Mouse (Mus musculus) hindbrain, embryonic 14.5 days (tissue): ENCODE results near the gene Ptger4. TPM values are rescaled to one million over a fixed set of nuclear protein-coding genes. Genes with fewer than 3 reads are reported as not detected.
"Not testable (repeated sequence)": the region's sequence is repeated elsewhere in the genome, so short reads cannot be mapped to it uniquely, and the experiment has no call there.

ENCODE experiments used
- ATAC-seq: fragments of 200-750 bp; cut with Nextera tagmentation; 2 replicates; pipeline ENCODE4 v1.8.0; 2017; ENCODE audit warnings: moderate number of reproducible peaks, mild to moderate bottlenecking, moderate TSS enrichment, moderate library complexity; ENCODE audit not compliant: low FRiP score
- DNase-seq: peaks from one replicate; pipeline ENCODE4 v3.0.0-alpha.2; 2015; ENCODE audit warnings: low spot score
- H3K27ac ChIP-seq: fragments of 300-500 bp; sonication (generic); 2 replicates; pipeline ENCODE4 v1.5.1; 2014; ENCODE audit warnings: mild to moderate bottlenecking, moderate library complexity
- H3K27me3 ChIP-seq: fragments of 300-500 bp; sonication (generic); 2 replicates; pipeline ENCODE4 v1.6.1; 2014; ENCODE audit warnings: mild to moderate bottlenecking, low read length, mixed read lengths; ENCODE audit not compliant: control insufficient read depth, insufficient read depth
- H3K36me3 ChIP-seq: fragments of 300-500 bp; sonication (generic); replicated peaks from 2 replicates; pipeline ENCODE4 v1.6.1; 2014; ENCODE audit not compliant: control insufficient read depth, insufficient read depth
- H3K4me1 ChIP-seq: fragments of 300-500 bp; sonication (generic); replicated peaks from 2 replicates; pipeline ENCODE4 v1.6.1; 2014; ENCODE audit warnings: antibody characterized with exemption, low read length, mixed read lengths; ENCODE audit not compliant: control insufficient read depth, insufficient read depth
- H3K4me2 ChIP-seq: fragments of 300-500 bp; sonication (generic); replicated peaks from 2 replicates; pipeline ENCODE4 v1.6.1; 2014; ENCODE audit warnings: mild to moderate bottlenecking, moderate library complexity
- H3K4me3 ChIP-seq: fragments of 300-500 bp; sonication (generic); replicated peaks from 2 replicates; pipeline ENCODE4 v1.5.1; 2014; ENCODE audit warnings: mild to moderate bottlenecking, low read length
- H3K9ac ChIP-seq: fragments of 300-500 bp; sonication (generic); 2 replicates; pipeline ENCODE4 v1.6.1; 2014
- H3K9me3 ChIP-seq: fragments of 300-500 bp; sonication (generic); 2 replicates; pipeline ENCODE4 v1.6.1; 2016; ENCODE audit warnings: low read length; ENCODE audit not compliant: control insufficient read depth
- WGBS: fragments of 180-500 bp; shearing (Covaris S2); extraction: QIAGEN DNeasy Blood & Tissue Kit; methylation state at CpG from one replicate; pipeline ENCODE4 v1.1.7; 2014; 5-methylcytosine and 5-hydroxymethylcytosine counted together
- polyA plus RNA-seq: library from polyadenylated mRNA; unstranded; fragments of >200 nt; fragmentation: Nextera tagmentation; extraction: Ambion mirVana; gene quantifications from 2 replicates; pipeline ENCODE4 v1.2.1, GENCODE M21; 2014

The Ptger4 gene
- polyA plus RNA-seq, 1 experiment from 2014 or later, result 4.1 TPM

DNA sequence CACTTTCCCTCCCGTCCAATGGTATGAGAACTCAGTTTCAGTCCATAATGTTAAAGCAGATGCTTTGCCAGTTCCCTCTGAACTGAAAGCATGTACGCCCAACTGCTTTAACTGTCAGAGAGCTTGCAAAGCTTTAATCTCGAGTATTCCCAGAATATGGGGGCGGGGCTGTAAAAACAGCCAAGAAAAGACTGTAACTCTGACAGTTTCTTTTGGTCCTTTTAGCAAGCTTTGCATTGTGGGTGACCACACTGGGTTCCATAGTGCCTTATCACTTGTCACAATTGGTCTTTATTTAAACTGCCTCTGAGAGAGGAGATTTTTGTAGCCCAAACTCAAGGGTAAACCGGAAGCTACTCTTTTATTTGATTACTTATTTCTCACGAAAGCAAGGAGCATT lies 4.1 kb downstream of the Ptger4 start:
- ATAC-seq (no peak), DNase-seq (no peak)

DNA sequence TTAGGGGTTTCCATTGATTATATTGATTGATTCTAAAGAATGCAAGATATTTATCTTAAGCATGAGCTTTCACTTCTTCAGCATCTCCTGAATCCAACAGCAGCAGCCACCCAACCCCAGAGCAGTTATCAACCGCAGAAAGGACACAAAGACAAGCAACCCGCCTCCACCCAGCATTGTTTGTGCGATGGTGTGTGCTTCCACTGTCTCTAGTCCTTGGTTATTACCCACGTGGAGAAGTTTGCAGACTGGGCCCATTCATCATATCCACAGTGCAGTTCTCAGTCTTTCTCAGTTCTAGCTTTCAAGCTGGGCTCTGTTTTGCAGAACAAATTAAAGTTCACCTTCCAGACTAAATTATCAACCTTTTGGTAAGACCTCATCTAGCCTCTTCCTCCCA lies 4.6 kb downstream of the Ptger4 start:
- H3K9me3 ChIP-seq, result no peaks in the 10 kb centered on the region
- no peak overlapping the region for H3K4me2 ChIP-seq
- peaks cover 41% of the 10 kb centered on the region for H3K27me3 ChIP-seq
- 59% methylated on average over 4 of the region's 4 CpGs for WGBS
- ATAC-seq (no peak), DNase-seq (no peak)
- no peak overlapping the region for H3K27ac ChIP-seq
- no peak overlapping the region for H3K4me3 ChIP-seq
- no peak overlapping the region for H3K9ac ChIP-seq
- H3K4me1 ChIP-seq, result peaks cover 15% of the 10 kb centered on the region
- H3K36me3 ChIP-seq, result no peaks in the 10 kb centered on the region

More for the DNA sequence above, 4.1 kb downstream of the Ptger4 start:
- H3K36me3 ChIP-seq, result no peaks in the 10 kb centered on the region
- H3K4me3 ChIP-seq, result no peak overlapping the region
- WGBS, result 79% methylated on average over 6 of the region's 6 CpGs
- H3K27me3 ChIP-seq, result peaks cover 46% of the 10 kb centered on the region
- H3K4me1 ChIP-seq, result peaks cover 20% of the 10 kb centered on the region
- H3K27ac ChIP-seq, result no peak overlapping the region
- H3K4me2 ChIP-seq, result 0 out of 2 replicates have a peak overlapping the region, but pooled peaks have one; percentile 23
- H3K9ac ChIP-seq, result no peak overlapping the region
- no peaks in the 10 kb centered on the region for H3K9me3 ChIP-seq

DNA sequence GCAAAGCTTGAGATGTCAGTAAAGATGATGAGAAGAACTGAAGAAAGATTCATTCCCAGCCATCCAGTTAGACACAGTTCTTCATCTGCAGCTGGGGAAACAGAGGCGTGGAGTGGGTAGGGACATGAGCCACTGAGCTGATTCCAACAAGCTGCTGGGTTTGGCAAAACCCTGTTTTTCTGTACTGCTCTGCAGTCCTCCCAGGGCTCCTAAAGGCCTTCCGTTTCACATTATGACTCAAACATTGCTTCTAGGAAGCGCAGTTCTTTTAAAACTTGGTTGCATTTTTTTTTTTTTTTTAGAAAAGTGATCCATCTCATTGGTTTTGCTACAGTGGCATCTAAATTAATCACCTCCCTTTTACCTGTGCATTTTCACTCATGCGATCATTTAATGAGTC lies 5.4 kb downstream of the Ptger4 start:
- Histone ChIP-seq H3K4me2 (no peak overlapping the region), H3K36me3 (no peaks in the 10 kb centered on the region), H3K9ac (no peak overlapping the region), H3K9me3 (no peaks in the 10 kb centered on the region), H3K4me1 (peaks cover 14% of the 10 kb centered on the region), H3K27me3 (peaks cover 33% of the 10 kb centered on the region), H3K4me3 (no peak overlapping the region), H3K27ac (no peak overlapping the region)
- DNase-seq (no peak), ATAC-seq (no peak)
- 89% methylated on average over 4 of the region's 4 CpGs for WGBS

DNA sequence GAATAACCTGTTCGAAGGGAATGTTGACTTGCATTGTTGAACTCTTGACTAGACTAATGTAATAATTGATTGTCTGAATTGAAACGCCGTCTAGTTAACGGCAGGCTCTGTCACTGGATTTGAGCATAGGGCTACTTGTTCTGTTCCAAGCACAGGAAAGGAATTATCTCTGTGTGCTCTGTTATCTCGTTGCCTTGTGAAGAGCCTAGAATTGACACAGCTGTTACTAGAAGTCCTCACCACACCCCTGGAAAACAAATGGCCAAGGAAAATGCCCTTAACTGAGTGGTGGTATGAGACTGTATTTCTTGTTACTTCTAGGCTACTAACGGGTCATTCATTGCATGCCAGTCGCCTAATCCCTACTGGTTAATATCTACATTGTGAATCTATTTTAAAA lies 5.9 kb downstream of the Ptger4 start:
- 87% methylated on average over 7 of the region's 7 CpGs for WGBS
- Histone ChIP-seq H3K4me2 (no peak overlapping the region), H3K27me3 (peaks cover 28% of the 10 kb centered on the region), H3K4me3 (no peak overlapping the region), H3K9me3 (no peaks in the 10 kb centered on the region), H3K27ac (no peak overlapping the region), H3K4me1 (peaks cover 9% of the 10 kb centered on the region), H3K9ac (no peak overlapping the region), H3K36me3 (no peaks in the 10 kb centered on the region)
- DNase-seq (no peak), ATAC-seq (no peak)

DNA sequence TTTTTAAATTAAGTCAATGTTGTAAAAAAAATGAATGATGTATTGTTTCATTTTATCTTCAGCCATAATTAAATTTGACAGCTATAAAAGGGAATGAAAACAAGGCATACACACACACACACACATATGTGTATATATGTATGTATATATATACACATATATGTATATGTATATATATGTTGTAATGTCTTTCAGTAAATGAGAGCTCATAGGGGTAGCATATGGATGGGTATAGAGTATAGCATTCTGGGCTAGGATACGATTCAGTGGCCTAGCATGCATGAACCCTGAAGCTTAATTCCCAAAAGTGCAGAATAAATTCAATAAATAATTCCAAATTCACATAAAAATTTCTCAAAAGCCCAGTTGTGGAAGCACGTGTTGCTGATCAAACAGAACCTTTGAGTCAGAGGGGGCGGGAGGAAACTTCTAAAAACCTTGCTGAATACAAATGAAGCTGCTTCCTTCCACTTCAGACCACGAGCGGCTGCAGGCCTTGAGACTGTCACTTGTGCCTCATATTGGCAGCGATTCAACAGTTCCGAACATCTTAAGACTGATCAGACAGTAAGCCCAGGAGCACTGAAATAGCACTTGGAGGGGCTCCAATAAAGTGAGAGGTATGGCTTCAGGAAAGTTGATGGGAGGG lies 6.9 kb downstream of the Ptger4 start:
- DNase-seq (no peak), ATAC-seq (no peak)
- Histone ChIP-seq H3K4me3 (no peak overlapping the region), H3K27me3 (peaks cover 19% of the 10 kb centered on the region), H3K4me1 (no peaks in the 10 kb centered on the region), H3K27ac (no peak overlapping the region), H3K4me2 (no peak overlapping the region), H3K36me3 (no peaks in the 10 kb centered on the region), H3K9ac (no peak overlapping the region), H3K9me3 (no peaks in the 10 kb centered on the region)
- 67% methylated on average over 7 of the region's 7 CpGs for WGBS

DNA sequence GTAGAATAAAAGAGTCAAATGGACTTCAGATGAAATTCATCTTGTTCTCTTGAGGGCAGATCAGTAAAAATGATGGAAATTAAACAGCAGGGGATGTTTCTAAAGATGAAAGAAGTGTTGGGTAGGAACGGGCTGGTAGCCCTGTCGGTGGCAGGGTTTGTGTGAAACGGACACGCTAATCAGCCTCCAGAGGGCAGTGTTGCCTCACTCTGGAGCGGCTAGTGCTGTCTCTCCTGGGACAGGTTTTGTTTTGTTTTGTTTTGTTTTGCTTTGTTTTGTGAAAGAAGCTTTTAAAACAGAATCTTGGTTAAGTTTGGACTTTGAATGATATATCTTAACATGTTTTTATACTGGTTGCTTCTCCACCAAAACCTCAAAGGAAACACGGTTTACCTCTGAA lies 7.4 kb downstream of the Ptger4 start:
- H3K27me3 ChIP-seq, result peaks cover 14% of the 10 kb centered on the region; the same call in 1 of the 2 replicates
- H3K9me3 ChIP-seq, result no peaks in the 10 kb centered on the region
- 16% methylated on average over 6 of the region's 6 CpGs for WGBS
- peak; percentile 86 for DNase-seq
- no peak overlapping the region for H3K4me2 ChIP-seq
- no peak overlapping the region for H3K4me3 ChIP-seq
- H3K9ac ChIP-seq, result no peak overlapping the region
- H3K27ac ChIP-seq, result no peak overlapping the region
- H3K4me1 ChIP-seq, result no peaks in the 10 kb centered on the region
- H3K36me3 ChIP-seq, result no peaks in the 10 kb centered on the region
- ATAC-seq, result peak; percentile 76

DNA sequence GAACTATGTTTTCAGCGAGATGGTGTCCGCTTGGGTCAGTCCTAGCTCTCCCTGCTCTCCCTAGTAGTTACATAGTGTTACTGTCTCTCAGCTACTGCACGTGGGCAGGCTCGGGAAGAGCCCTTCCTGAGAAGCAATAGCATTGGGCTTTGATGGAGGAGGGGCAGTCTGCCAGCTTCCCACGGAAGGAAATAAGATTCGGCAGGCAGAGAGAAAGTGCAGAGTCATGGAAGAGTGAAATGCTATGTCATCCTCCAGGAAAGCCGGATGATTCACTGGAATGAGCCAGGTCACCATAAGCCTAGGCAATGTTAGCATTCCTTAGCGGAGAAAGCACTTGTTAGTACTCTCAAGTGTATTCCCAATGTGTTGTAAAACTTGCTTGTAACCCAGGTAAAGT lies 8.5 kb downstream of the Ptger4 start:
- Histone ChIP-seq H3K9me3 (no peaks in the 10 kb centered on the region), H3K9ac (no peak overlapping the region), H3K4me1 (no peaks in the 10 kb centered on the region), H3K4me2 (no peak overlapping the region), H3K4me3 (no peak overlapping the region), H3K27me3 (peaks cover 3% of the 10 kb centered on the region; the same call in 1 of the 2 replicates), H3K27ac (no peak overlapping the region), H3K36me3 (no peaks in the 10 kb centered on the region)
- WGBS, result 41% methylated on average over 8 of the region's 8 CpGs
- peak; percentile 29; the same call in 1 of the 2 replicates for ATAC-seq
- DNase-seq, result no peak

DNA sequence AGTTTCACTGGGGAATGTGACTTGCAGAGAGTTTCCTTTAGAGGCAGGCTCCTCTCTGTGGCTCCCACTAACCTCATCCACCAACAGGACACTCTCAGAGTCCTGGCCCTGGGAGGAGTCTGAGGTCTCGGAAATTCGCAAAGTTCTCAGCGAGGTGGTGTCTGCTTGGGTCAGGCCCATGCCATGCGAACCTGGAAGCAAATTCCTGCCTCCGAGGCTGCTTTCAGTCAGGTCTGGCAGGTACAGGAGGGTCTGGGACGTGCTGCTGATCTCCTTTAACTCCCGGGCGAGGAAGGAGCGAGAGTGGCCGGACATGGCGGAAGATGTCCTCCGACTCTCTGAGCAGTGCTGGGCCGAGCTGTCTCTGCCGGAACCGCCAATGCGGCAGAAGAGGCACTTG lies 9.3 kb downstream of the Ptger4 start:
- no peak for DNase-seq
- no peak for ATAC-seq
- H3K36me3 ChIP-seq, result no peaks in the 10 kb centered on the region
- H3K4me3 ChIP-seq, result no peak overlapping the region
- no peaks in the 10 kb centered on the region for H3K9me3 ChIP-seq
- H3K27ac ChIP-seq, result no peak overlapping the region
- H3K9ac ChIP-seq, result no peak overlapping the region
- no peaks in the 10 kb centered on the region for H3K4me1 ChIP-seq
- H3K27me3 ChIP-seq, result 0 out of 2 replicates have a peak, but pooled peaks cover 3% of the 10 kb centered on the region
- H3K4me2 ChIP-seq, result no peak overlapping the region
- WGBS, result 85% methylated on average over 16 of the region's 16 CpGs

DNA sequence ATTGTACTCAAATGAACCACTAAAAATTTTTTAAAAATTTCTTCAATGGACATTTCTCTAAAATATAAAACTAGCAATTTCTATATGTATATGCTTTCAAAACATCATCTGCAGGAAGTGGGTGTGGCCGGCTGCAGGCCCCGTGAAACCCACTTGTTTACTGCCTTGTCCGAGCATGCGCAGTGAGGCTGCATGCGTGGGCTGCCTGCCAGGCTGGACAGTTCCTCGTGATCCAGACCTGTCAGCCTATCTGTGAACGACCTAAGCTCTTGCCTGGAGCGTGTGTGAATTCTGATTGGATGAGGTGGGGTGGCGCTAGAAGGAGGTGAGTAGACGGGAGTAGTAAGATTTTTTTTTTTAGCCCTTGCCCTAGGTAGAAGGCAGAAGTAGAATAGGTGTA lies 13.2 kb downstream of the Ptger4 start:
- H3K27ac ChIP-seq, H3K4me1 ChIP-seq, H3K36me3 ChIP-seq, H3K27me3 ChIP-seq, H3K9ac ChIP-seq, H3K9me3 ChIP-seq, ATAC-seq, H3K4me2 ChIP-seq, DNase-seq, H3K4me3 ChIP-seq: not testable (repeated sequence)
- 89% methylated on average over 10 of the region's 10 CpGs for WGBS

DNA sequence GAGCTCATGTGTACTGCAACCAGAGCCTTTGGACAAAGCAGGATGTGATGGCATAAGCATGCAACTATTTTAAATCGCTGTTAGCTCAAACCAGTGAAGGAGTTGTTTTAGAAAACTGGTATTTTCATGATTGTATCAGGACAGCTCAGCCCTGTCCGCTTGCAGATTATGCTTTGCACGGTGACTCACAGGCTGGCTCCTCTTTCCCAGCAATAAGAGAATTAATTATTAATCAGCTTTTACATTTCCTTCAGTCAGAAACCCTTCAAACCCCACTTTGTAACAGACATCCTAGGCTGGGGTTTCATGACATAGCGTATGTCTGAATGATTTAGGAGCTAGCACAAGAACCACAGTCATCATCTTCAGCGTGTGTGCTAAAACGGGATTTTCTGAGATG lies 23.5 kb downstream of the Ptger4 start:
- H3K9ac ChIP-seq, result no peak overlapping the region
- peaks cover 22% of the 10 kb centered on the region for H3K36me3 ChIP-seq
- H3K27ac ChIP-seq, result no peak overlapping the region
- no peak for ATAC-seq
- no peak overlapping the region for H3K4me2 ChIP-seq
- H3K9me3 ChIP-seq, result no peaks in the 10 kb centered on the region
- no peaks in the 10 kb centered on the region for H3K27me3 ChIP-seq
- WGBS, result 89% methylated on average over 6 of the region's 6 CpGs
- no peak overlapping the region for H3K4me3 ChIP-seq
- H3K4me1 ChIP-seq, result no peaks in the 10 kb centered on the region
- DNase-seq, result no peak
